Mouse (Mus musculus) gastrocnemius, postnatal 36 days (tissue): ENCODE measurements around the gene Armc2. TPM values are rescaled to one million over a fixed set of nuclear protein-coding genes. Genes with fewer than 3 reads are reported as not detected.

Source experiments
- DNase-seq, 2 experiments: peaks; one replicate each; pipeline ENCODE4 v3.0.0; 2022
- intact Hi-C: fragments of 180-260 bp; cut with DNase I; formaldehyde crosslinking; loops from one replicate; pipeline ENCODE4 v1.15.1; 2025
- total RNA-seq, 2 experiments: library from RNA; stranded (reverse); gene quantifications; 2 replicates each; pipeline ENCODE4 v1.2.3; 2021

Gene Armc2
- total RNA-seq, 2 experiments from 2014 or later = 0.10 to 0.51 TPM

DNA sequence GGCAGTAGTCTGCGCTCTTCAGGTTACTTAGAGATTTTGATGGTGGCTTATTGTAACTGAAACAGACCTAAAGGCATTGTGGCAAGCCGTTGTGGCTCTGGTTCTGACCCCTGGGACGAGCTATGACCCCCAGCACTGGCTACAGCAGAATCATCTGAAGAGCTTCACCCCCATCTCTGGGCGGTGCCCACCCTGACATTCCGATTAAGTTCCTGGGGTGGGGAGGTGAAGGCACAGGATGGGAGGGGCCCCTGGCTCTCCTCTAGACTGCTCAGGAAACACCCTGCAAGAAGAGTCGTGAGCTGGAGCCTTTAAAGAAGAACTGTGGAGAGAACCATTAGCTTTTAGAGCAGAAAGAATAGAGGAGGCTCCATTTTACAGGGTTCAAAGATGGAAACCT is 6.2 kb upstream of the Armc2 start:
- intact Hi-C loops = no loop called here
- DNase-seq = no peak

DNA sequence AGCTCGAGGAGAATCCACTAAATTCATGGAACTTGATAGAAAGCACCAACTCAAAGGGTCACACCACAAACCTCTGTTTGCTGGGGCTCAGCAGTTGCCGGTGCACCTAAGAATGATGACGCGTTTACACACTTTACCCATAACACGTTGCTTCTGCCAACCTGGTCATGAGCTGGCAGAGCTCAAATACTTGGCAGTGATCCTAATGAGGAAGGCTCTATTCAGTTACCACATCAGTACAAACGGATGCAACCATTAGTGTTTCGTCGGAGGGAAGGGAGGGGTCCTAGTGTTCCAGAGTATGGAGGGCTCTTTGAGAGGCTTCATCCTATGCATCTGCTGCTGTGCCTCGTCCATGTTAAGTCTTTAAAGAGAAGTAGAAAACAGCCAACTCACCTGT is 3.3 kb upstream of the Armc2 start:
- no peak for DNase-seq
- intact Hi-C loops = no loop called here

GRCm38 (mm10) chr10:42014086-42014485 is 4.2 kb downstream of the Armc2 start:
- DNase-seq = no peak
- intact Hi-C loops = no loop called here

DNA sequence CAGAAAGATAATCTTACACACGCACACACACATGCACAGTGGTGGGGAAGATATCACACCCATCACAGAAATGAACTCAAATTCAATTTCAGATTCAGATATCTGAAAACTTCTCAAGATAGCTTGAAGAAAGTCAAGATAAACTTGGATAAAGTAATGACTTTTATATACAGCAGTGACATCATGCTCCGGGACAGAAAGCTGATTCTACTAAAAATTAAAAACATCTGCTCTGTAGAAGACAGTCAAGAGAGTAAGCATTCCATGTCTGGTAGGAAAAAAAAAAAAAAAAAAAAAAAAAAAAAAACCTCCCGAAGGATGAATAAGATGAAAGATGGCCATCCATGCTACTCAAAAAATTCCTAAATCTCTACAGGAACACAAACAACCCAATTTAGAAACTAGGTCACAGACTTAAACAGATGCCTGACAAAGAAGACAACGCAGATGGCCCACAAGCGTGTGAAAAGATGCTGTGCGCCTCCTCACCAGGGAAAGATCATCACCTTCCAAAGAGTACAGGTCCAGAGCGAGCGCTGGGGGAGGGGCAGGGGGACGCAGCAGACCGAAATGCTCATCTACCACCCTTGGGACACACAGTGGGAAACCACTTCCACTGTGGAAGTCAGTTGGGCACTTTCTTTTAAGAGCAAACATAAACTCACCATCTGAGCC is 7.3 kb downstream of the Armc2 start:
- intact Hi-C loops = no loop called here
- no peak for DNase-seq

- intact Hi-C loops = loop anchor here (10.0 kb wide), 1 partner anchor 630 kb away; no protein-coding TSS in a partner anchor
- no peak for DNase-seq
Measured at GRCm38 (mm10) chr10:42005259-42005658, 13.0 kb downstream of the Armc2 start.

- intact Hi-C loops = loop anchor here (10.0 kb wide), 1 partner anchor 630 kb away; no protein-coding TSS in a partner anchor
- no peak for DNase-seq
Measured at GRCm38 (mm10) chr10:42004690-42005089, 13.6 kb downstream of the Armc2 start.

DNA sequence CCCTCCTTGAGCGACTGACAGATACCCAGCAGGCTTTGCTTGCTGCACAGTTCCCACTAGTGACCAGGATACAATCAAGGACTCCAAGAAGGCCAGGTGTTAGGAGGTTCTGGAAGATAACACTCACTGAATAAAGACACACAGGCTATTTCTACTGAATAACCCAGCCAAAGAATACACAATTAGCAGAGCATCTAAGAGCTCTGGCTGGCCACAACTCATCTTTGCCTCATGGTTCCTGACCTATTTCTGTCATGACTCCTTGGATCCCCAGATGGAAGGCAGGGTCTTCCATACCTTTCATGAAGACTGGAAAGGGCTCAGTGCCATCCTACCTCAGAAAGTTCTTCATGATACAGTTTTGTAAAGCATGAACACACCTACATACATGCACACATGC is 14.2 kb downstream of the Armc2 start:
- no peak for DNase-seq
- intact Hi-C loops = loop anchor here (10.0 kb wide), 1 partner anchor 631 kb away; no protein-coding TSS in a partner anchor

DNA sequence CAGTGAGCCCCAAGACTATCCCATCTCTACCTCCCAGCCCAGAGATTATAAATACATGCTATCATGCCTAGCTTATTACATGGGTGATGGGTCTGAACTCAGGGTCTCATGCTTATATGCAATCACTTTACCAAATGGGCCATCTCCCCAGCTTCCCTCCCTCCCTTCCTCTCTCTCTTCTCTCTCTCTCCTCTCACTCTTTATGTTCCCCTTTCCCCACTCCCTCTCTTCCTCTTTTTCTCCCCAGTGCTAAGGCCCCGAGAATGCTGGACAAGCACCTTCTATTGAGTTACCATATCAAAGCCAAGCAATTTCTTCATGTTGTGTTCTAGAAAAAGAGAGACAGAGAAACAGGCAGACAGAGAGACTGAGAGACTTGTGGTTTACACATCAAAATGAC is 14.7 kb downstream of the Armc2 start:
- intact Hi-C loops = loop anchor here (10.0 kb wide), 1 partner anchor 631 kb away; no protein-coding TSS in a partner anchor
- DNase-seq = no peak

- no peak for DNase-seq
- intact Hi-C loops = loop anchor here (10.0 kb wide), 1 partner anchor 632 kb away; no protein-coding TSS in a partner anchor
Measured at GRCm38 (mm10) chr10:42002436-42002835, 15.8 kb downstream of the Armc2 start.

DNA sequence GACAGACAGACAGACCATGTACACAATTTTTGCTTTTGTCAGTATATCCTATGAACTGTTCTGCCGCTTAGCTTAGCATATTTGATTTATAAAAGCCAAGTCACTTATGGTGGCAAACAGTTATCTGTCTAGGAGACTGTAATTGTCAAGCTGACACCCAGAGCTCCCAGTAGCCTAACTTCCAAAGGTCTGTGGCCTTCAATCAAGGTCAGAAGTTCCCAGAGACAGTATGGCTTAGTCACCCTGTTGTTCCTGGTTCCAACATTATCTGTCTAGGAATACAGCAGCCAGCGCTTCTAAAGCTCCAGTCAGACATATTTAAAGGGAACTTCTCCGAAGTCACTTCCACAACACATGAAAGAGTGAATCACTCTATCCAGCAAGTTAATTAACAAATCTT is 17.0 kb downstream of the Armc2 start:
- DNase-seq = no peak
- intact Hi-C loops = loop anchor here (10.0 kb wide), 1 partner anchor 634 kb away; no protein-coding TSS in a partner anchor

DNA sequence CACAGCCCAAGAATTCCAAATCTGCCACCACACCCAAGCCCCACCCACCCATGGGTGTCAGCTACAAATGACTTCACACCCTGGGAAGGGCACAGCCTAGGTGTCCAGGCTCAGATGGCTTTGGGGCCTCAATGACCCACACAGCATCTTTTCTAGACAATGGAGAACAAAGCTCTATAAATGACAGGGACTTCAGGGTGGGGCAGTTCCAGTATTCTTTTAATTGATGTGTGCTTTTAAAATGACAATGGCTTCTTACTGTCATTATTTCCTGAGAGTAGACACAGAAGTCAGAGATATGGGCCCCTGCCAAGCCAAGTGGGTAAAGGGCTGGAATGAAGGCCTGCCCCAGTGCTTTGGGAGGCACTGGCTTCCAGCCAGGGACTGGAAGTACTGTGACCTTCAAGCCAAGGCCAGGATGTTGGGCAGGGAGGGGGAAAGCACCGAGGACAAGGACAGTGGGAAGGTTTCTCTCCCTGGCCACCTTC is 20.5 kb downstream of the Armc2 start:
- intact Hi-C loops = no loop called here
- no peak for DNase-seq

DNA sequence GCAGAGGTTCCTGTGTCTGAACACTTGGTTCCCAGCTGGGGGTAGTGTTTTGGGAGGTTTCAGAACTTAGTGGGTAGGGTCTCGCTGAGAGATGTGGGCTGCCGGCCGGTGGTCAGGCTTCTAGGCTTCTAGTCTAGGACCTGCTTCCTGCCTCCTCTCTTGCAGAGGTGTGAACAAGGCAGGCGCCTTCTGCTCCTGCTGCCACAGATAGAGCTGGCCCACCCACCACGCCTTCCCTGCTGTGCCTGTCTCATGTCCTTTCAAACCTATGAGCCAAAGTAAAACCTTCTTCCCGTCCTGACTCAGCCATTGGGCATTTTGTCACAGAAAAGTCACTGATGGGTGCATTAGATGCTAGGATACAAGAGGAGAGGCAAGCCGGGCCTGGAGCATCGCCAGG is 22.1 kb downstream of the Armc2 start:
- intact Hi-C loops = no loop called here
- no peak for DNase-seq

- intact Hi-C loops = no loop called here
- no peak for DNase-seq
Measured at GRCm38 (mm10) chr10:41995051-41995450, 23.2 kb downstream of the Armc2 start.

- no peak for DNase-seq
- intact Hi-C loops = no loop called here
Measured at GRCm38 (mm10) chr10:41994578-41994977, 23.7 kb downstream of the Armc2 start.

DNA sequence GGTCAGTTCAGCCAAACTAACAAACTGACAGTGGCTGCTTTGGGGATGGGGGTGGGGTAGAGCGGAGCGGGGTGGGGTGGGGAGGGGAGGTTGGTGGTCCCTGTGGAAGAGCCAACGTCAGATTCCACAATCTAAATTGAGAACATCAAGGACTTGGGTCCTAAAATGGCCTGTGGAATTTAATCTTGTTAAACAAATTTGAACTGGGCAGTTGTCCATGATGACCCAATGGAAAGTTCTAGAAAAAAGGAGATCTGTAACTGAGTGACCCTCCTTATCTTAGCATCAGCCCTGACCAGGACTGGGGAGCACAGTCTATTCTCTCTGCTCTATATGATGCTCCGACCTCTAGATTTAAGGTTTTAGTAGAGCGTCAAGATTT is 26.2 kb downstream of the Armc2 start:
- intact Hi-C loops = no loop called here
- no peak for DNase-seq

DNA sequence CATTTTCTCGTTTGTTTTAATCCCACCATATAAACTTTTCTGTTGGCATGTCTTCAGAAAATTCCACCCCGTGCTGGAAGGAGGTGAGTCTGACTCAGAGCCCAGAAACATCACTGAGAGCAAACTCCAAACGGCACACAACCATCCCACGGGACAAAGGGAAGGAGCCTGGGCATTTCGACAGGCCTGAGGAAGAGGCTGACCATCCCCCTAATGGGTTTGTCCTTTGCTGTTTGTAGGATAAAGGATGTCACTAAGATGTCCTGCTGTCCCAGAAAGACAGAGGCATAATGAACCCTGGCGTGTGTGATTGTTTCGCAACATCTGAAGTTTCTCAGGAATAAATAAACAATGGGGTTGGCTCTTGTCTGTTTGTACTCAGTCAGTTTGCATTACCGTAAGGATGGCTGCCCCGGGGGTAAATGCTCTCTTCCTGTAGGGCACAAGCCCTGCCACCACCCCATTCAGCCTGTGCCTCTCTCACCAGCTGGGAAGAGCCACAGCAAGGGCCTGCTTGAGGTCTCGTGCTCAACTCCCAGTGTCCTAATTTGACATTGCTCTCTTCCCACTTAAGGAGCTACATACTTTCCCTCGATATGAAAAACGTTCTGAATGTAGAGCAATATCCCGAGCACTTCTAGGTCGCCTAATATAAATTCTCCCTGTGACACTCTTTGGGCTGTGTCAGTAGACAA is 26.7 kb downstream of the Armc2 start:
- no peak for DNase-seq
- intact Hi-C loops = no loop called here

DNA sequence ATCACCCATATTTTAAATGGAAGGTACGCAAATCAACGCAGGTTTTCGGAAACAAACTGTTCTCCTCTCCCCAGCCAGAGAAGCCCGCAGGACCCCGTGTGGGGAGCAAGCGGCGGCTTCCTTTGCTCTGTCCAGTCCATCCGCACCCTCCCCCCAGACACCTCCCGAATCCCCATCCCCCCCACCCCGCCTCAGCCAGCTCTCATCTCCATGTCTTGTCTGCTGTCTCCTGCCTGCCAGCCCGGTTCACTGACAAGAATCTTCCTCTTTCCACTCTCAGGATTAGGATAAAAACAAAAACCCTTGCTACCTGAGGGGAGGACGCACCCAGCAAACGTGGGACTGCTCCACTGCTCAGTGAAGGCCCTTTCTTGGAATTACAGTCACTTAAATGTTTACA is 27.3 kb downstream of the Armc2 start:
- DNase-seq = no peak
- intact Hi-C loops = no loop called here

DNA sequence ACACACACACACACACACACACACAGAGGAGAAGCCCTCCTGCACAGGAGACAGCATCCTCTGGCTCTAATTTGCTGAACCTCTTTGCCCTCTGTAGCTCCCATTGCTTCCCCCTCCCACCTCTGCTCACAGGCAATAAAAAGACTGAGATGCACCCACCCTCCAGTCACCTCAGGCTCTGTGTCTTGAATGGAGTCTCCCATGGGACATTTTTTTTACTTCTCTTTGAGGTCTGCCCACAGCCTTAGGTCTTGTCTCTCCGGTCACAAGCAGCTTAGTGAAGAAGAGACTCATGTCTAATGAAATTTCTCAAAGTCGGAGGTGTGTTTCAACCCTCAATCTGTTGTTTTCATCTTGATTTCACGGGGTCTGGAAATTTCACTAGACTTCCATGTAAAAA is 29.3 kb downstream of the Armc2 start:
- no peak for DNase-seq
- intact Hi-C loops = no loop called here

GRCm38 (mm10) chr10:41986126-41986525 is 32.1 kb downstream of the Armc2 start:
- intact Hi-C loops = no loop called here
- DNase-seq = no peak

DNA sequence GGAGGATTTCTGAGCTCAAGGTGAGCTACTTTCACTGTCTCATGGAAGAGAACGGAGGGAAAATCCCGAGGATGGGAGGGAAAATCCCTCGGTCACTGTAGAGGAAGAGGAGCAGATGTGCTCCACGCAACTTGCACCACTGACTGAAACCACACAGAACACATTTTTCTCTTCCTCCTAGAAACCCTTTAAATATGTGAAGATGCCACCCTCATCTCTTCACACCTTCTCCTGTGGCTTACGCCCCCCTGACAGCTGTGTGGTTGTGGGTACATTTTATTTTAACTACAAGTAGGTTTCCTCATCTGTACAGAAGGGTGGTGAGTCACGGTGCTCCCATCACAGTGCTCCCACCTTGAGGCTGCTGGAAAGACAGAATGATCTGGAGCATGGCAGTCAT is 34.0 kb downstream of the Armc2 start:
- intact Hi-C loops = no loop called here
- DNase-seq = no peak

GRCm38 (mm10) chr10:41982821-41983220 is 35.4 kb downstream of the Armc2 start:
- intact Hi-C loops = no loop called here
- DNase-seq = no peak
